Mouse (Mus musculus) forebrain, postnatal 0 days (tissue): ENCODE data around the gene Naa80. TPM values are rescaled to one million over a fixed set of nuclear protein-coding genes. Genes with fewer than 3 reads are reported as not detected.

Experiments
- ATAC-seq: fragments of 200-750 bp; cut with Nextera tagmentation; 2 replicates; pipeline ENCODE4 v1.8.0; 2017; ENCODE audit warnings: mild to moderate bottlenecking, moderate library complexity
- DNase-seq: peaks from one replicate; pipeline ENCODE4 v3.0.0-alpha.2; 2015
- H3K27ac ChIP-seq: fragments of 300-500 bp; sonication (generic); 2 replicates; pipeline ENCODE4 v1.5.1; 2014; ENCODE audit warnings: low read depth, mild to moderate bottlenecking, antibody characterized with exemption, low read length, moderate library complexity, mixed read lengths
- H3K27me3 ChIP-seq: fragments of 300-500 bp; sonication (generic); 2 replicates; pipeline ENCODE4 v1.6.1; 2014; ENCODE audit warnings: mild to moderate bottlenecking, low read length, mixed read lengths; ENCODE audit not compliant: insufficient read depth
- H3K36me3 ChIP-seq: fragments of 300-500 bp; sonication (generic); 2 replicates; pipeline ENCODE4 v1.6.1; 2014; ENCODE audit warnings: mild to moderate bottlenecking, moderate library complexity; ENCODE audit not compliant: insufficient read depth
- H3K4me1 ChIP-seq: fragments of 300-500 bp; sonication (generic); 2 replicates; pipeline ENCODE4 v1.6.1; 2014; ENCODE audit warnings: antibody characterized with exemption; ENCODE audit not compliant: insufficient read depth
- H3K4me2 ChIP-seq: fragments of 300-500 bp; sonication (generic); 2 replicates; pipeline ENCODE4 v1.6.1; 2014; ENCODE audit warnings: low read depth, mild to moderate bottlenecking, moderate library complexity
- H3K4me3 ChIP-seq: fragments of 300-500 bp; sonication (generic); 2 replicates; pipeline ENCODE4 v1.5.1; 2014; ENCODE audit warnings: low read depth, low read length, mixed read lengths
- H3K9ac ChIP-seq: fragments of 300-500 bp; sonication (generic); 2 replicates; pipeline ENCODE4 v1.6.1; 2014; ENCODE audit warnings: mild to moderate bottlenecking
- H3K9me3 ChIP-seq: fragments of 300-500 bp; sonication (generic); 2 replicates; pipeline ENCODE4 v1.6.1; 2016; ENCODE audit warnings: low read length
- CTCF ChIP-seq: sonication (generic); IDR thresholded peaks from 2 replicates; pipeline ENCODE4 v1.5.1; 2016; ENCODE audit warnings: antibody characterized with exemption, control low read depth, low read depth
- WGBS: fragments of 180-500 bp; shearing (Covaris S2); extraction: QIAGEN DNeasy Blood & Tissue Kit; methylation state at CpG from one replicate; pipeline ENCODE4 v1.1.7; 2014; 5-methylcytosine and 5-hydroxymethylcytosine counted together
- polyA plus RNA-seq: library from polyadenylated mRNA; unstranded; fragments of >200 nt; fragmentation: Nextera tagmentation; extraction: Ambion mirVana; gene quantifications from 2 replicates; pipeline ENCODE4 v1.2.1, GENCODE M21; 2015
- total RNA-seq: library from RNA; depleted of rRNA; stranded (reverse); fragments of >200 nt; gene quantifications from 2 replicates; pipeline ENCODE4 v1.2.3, GENCODE M21; 2014

Gene Naa80
- total and polyA plus RNA-seq, 2 experiments from 2014 or later, result 21.3 to 27.0 TPM

DNA sequence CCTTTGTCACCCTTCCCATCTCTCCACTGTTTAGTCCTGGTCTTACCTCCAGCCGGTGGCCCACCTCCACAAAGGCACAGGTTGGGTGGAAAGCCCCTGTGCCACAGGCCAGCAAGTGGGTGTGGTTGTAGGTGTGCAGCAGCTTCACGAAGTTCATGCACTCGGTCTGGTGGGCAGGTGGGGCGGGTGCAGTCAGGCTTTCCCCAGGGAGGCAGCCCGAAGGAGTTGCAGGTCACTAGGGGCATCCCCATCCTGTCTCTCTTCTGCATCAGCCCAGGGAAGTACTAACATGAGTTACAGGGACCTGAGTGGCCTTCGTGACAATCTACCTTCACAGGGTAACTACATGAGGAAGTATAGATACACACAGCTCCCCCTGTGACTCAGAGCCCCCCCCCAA, 24.6 kb downstream of the Naa80 start:
- TF ChIP-seq CTCF, result no peak
- Histone ChIP-seq H3K27ac (no peak overlapping the region), H3K4me1 (no peaks in the 10 kb centered on the region), H3K9me3 (no peaks in the 10 kb centered on the region), H3K27me3 (no peaks in the 10 kb centered on the region), H3K9ac (no peak overlapping the region), H3K36me3 (no peaks in the 10 kb centered on the region), H3K4me3 (no peak overlapping the region), H3K4me2 (no peak overlapping the region)
- ATAC-seq (no peak), DNase-seq (no peak)
- WGBS, result 85% methylated on average over 6 of the region's 6 CpGs

DNA sequence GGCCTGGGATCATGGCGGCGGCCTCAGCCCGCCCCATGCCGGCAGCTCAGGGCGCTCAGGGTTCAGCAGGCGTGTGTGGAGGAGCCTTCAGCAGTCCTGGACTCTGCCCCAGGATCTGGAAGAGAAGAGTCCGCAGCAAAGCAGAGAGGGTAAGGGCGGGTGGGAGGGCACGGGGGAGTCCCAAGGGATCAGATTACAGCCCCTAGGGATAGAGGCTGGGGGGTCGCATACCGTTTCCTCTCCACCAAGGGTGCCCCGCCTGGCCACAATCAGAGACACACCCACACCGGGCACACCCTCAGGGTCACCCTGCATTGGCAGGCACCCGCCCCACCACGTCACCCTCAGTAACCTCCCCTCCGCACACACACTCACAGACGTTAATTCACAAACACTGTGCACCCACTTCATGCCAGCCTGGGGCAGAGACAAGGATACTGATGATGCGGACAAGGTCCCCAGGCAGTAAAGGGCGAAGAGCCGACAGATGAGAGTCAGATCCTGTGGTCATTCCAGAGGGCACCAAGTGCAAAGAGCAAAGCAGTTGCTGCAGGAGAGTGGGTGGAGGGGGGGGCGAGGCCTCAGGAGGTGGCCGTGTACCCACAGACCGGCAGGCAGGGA, 26.5 kb downstream of the Naa80 start:
- Histone ChIP-seq H3K27me3 (no peaks in the 10 kb centered on the region), H3K4me1 (no peaks in the 10 kb centered on the region), H3K9me3 (no peaks in the 10 kb centered on the region), H3K36me3 (no peaks in the 10 kb centered on the region), H3K27ac (no peak overlapping the region), H3K9ac (no peak overlapping the region), H3K4me2 (no peak overlapping the region), H3K4me3 (no peak overlapping the region)
- TF ChIP-seq CTCF, result no peak
- ATAC-seq, result no peak
- no peak for DNase-seq
- 50% methylated on average over 23 of the region's 23 CpGs for WGBS

DNA sequence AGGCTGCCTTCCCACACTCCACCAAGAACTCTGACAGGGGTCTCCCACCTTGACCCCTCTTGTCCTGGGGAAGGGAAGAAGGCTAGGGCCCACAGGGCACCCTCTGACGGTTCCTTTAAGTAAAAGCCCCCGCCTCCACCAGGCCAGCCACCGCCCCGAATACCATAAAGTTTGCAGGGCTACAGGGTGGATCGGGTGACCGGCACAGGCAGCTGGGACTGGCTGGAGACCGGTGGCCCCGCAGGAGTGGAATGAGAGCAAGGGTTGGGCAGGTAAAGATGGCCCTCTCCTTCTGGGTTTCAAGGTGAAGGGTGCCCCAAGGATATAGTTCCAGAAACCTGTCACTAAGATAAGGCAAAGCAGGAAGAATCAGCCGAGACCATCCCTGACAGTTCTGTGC, 27.9 kb downstream of the Naa80 start:
- H3K27ac ChIP-seq, result no peak overlapping the region

DNA sequence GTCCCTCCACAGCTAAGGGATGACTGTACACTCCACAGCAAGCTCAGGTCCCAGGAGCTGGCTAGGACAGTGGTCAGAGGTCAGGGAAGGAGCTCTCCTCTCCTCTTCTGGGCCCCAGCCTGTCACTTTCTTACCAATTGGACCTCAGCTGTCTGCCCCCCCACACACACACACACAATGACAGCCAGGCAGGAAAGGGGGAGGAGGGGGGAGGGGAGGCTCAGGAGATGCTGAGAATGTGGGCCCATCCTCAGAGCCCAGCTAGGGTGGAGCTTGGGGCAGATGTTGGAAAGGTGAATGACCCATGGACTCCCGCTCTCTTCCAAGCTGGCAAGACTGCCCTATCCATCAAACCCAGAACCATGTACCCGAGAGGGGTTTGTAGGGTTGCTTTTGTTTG, 28.3 kb downstream of the Naa80 start:
- TF ChIP-seq CTCF, result no peak
- Histone ChIP-seq H3K4me2 (no peak overlapping the region), H3K9ac (no peak overlapping the region), H3K4me3 (no peak overlapping the region), H3K9me3 (no peaks in the 10 kb centered on the region), H3K27ac (no peak overlapping the region), H3K36me3 (no peaks in the 10 kb centered on the region), H3K27me3 (no peaks in the 10 kb centered on the region), H3K4me1 (0 out of 2 replicates have a peak, but pooled peaks cover 8% of the 10 kb centered on the region)
- no peak for ATAC-seq
- DNase-seq, result no peak
- WGBS, result 71% methylated on average over 2 of the region's 2 CpGs

More for the DNA sequence above, 27.9 kb downstream of the Naa80 start:
- ATAC-seq (no peak), DNase-seq (no peak)
- no peaks in the 10 kb centered on the region for H3K36me3 ChIP-seq
- H3K27me3 ChIP-seq, result no peaks in the 10 kb centered on the region
- H3K9ac ChIP-seq, result no peak overlapping the region
- H3K4me2 ChIP-seq, result no peak overlapping the region
- H3K4me1 ChIP-seq, result 0 out of 2 replicates have a peak, but pooled peaks cover 4% of the 10 kb centered on the region
- no peak overlapping the region for H3K4me3 ChIP-seq
- no peak for TF ChIP-seq CTCF
- WGBS, result 34% methylated on average over 9 of the region's 9 CpGs
- H3K9me3 ChIP-seq, result no peaks in the 10 kb centered on the region

DNA sequence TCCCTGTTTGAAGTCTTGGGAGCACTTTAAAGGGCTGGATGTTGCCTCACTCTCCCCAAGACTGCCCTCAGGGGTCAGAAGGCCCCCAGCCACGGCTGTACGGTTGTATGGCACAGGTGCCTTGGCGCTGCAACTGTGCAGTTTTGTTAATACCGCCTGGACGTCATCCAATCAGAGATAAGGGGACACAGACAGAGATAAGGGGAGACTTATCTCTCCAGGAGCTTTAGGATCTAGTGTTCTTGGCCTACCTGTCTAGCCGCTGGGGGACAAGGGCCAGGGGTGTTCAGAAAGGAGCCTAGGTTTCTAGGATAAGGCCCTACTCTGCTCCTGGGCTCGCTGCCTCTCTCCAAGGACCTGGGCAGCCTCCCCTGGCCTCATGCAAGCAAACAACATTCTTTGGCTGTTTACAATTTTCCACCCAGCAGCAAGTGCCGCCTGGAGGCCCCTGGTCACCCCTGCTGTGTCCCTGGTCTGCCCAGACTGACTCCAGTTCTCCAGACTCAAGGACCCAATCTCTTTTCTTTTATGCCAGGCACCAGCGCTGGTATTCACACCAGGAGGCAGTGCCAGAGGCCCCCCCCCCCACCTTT, 29.1 kb downstream of the Naa80 start:
- 0 out of 2 replicates have a peak, but pooled peaks cover 10% of the 10 kb centered on the region for H3K4me1 ChIP-seq
- no peaks in the 10 kb centered on the region for H3K27me3 ChIP-seq
- no peaks in the 10 kb centered on the region for H3K36me3 ChIP-seq
- TF ChIP-seq CTCF, result no peak
- H3K4me2 ChIP-seq, result no peak overlapping the region
- no peak for DNase-seq
- H3K4me3 ChIP-seq, result no peak overlapping the region
- no peak for ATAC-seq
- no peak overlapping the region for H3K27ac ChIP-seq
- no peaks in the 10 kb centered on the region for H3K9me3 ChIP-seq
- H3K9ac ChIP-seq, result no peak overlapping the region
- 55% methylated on average over 9 of the region's 9 CpGs for WGBS

DNA sequence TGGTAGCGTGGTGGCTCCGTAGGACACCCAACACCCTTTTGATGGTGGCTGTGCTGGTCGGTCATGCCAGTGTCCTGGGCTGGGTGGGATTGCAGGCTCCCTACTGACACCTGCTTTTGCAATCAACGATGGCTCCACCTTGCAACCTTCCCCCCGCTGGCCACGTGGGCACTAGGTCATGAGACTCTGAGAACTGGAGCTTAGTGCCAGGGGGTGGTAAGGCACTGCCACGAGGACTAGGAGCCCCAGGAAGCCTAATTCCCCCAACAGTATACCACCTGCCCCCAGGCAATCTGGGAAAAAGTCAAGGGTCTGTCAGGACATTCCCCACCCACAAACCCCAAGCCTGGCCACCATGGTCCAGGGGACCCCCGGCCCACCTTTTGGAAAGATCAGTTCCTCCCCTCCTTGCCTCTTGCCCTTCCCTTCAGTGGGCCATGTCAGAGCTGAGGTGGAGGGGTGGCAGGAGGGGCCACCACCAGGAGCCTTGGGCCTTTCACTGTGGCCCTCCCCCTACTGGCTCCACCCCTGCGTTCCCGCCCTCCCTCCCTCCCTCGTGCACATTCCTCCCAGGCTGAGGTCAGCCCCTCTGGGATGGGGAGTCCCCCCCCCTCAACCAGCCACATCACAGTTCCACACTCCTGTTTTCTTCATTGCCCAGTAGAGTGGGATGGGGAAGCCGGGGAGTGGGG, 30.2 kb downstream of the Naa80 start, which contains the start of gene Sema3b:
Gene Sema3b (minus strand): TSS at position 489 of the 692 bp plus-strand sequence.
- H3K36me3 ChIP-seq, result peaks cover 2% of the 10 kb centered on the region; the same call in 1 of the 2 replicates
- H3K4me1 ChIP-seq, result 0 out of 2 replicates have a peak, but pooled peaks cover 10% of the 10 kb centered on the region
- no peak for ATAC-seq
- H3K4me3 ChIP-seq, result no peak within 1 kb of the TSS
- no peaks in the 10 kb centered on the region for H3K27me3 ChIP-seq
- no peak for DNase-seq
- H3K27ac ChIP-seq, result no peak within 1 kb of the TSS
- no peaks in the 10 kb centered on the region for H3K9me3 ChIP-seq
- no peak within 1 kb of the TSS for H3K9ac ChIP-seq
- H3K4me2 ChIP-seq, result no peak within 1 kb of the TSS
- 42% methylated on average over 12 of the region's 12 CpGs for WGBS
- no peak for TF ChIP-seq CTCF

DNA sequence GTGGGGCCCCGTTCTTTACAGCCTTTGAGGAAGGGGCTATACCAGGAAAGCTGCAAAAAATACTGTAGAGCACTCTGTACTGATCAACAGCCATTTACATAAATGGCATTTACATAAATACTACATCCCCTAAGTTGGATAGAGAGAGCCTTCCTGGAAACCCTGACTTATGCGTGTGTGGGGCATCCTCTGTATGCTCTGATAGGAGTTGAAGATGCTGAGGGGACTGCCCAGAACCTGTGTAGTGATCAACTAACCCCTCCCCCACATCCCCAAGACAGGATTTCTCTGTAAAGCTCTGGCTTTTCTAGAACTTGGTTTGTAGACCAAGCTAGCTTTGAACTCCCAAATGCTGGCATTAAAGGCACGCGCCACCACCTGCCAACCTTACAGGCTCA, 30.7 kb downstream of the Naa80 start:
- DNase-seq, result no peak
- no peak overlapping the region for H3K4me3 ChIP-seq
- H3K4me1 ChIP-seq, result 0 out of 2 replicates have a peak, but pooled peaks cover 10% of the 10 kb centered on the region
- ATAC-seq, result no peak
- H3K4me2 ChIP-seq, result no peak overlapping the region
- WGBS, result 67% methylated on average over 4 of the region's 4 CpGs
- no peaks in the 10 kb centered on the region for H3K27me3 ChIP-seq
- no peak for TF ChIP-seq CTCF
- no peaks in the 10 kb centered on the region for H3K9me3 ChIP-seq
- H3K36me3 ChIP-seq, result peaks cover 7% of the 10 kb centered on the region; the same call in 1 of the 2 replicates
- H3K9ac ChIP-seq, result no peak overlapping the region
- H3K27ac ChIP-seq, result no peak overlapping the region
